Mouse (Mus musculus) spleen, postnatal 14 days (tissue): ENCODE measurements around the gene Hist2h2bb.
"Not testable (repeated sequence)": the region's sequence is repeated elsewhere in the genome, so short reads cannot be mapped to it uniquely, and the experiment has no call there.

Experiments
- DNase-seq, 2 experiments: peaks; one replicate each; pipeline ENCODE4 v3.0.0; 2021 to 2022; ENCODE audit warnings: low spot score in 2 of 2

Gene Hist2h2bb

DNA sequence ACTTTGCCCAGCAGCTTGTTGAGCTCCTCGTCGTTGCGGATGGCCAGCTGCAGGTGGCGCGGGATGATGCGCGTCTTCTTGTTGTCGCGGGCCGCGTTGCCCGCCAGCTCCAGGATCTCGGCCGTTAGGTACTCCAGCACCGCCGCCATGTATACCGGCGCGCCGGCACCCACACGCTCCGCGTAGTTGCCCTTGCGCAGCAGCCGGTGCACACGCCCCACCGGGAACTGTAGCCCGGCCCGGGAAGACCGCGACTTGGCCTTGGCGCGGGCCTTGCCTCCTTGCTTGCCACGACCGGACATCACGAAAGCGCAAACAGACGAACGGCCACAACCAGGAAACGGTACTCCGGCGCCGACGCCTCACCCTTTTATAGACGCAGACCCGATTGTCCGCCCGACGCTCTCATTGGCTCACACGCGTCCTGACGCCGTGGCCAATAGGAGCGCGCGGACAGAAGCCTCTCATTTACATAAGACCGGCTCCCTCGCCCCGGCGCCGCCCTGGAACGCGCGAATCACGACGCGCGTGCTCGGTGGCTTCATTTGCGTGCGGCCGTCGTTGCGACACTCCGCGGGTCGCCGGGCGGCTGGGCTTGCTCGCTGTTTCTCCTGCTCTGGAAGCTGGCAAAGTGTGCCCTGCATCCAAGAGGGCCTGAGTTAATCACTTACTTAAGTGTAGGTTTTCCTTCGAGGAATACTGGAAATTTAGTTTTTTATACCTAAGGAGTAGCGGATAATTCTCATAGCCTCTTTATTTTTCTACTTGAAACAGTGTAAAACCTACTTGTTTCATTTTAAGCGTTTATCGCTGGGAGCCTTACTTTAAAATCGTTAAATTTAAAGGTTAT is 29.4 kb upstream of the Hist2h2bb start, which contains the start of gene Hist2h2aa2:
Hist2h2aa2 (minus strand) TSS at position 328 of the 850 bp plus-strand sequence.
- DNase-seq, result peak; percentile 96 to 98

DNA sequence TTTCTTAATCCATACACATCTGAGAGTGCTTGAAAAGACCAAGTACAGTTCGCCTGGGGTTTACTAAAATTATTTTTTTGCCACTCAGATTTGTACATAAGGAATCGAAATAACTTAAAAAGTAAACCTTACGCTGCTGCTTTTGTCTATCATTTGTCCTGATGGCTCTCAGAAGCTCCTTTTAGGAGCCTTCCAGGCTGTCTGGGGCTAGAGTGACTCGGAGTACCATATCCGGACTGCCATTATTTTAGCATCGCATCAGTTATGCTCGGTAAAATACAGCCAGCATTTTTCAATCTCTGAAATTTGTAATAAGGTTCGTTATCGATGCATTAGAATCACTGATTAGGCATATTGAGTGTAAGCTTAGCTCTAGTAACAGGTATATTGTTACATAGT is 28.8 kb upstream of the Hist2h2bb start:
- DNase-seq, result no peak

DNA sequence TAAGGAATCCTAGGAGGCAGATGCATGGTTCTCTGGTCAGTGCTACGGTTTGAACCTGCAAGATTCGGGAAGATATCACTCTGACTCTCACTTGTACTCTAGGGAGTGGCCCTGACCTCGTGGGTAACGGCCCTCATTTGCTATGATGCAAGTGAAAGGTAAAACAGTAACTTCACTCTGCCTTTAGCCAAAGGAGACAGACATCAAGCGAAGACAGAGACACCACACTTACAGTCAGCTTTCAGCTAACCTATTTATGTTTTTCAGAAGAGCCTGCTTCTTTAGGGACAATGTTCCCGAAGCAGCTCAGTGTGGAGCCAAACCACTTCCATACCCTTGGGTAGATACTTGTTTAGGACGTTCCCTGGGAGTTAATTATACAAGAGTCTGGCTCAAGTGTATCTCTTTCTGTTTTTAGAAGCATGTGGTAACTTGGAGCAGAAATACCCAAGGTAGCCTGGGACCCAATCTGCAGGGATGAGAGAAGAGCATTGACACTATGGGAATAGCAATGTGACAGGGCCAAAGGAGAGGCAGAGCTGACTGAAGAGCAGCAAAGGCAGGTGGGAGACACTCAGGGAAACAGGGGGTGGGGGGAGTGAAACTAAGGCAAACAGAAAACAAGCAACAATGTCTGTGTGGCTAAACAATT is 25.5 kb upstream of the Hist2h2bb start:
- DNase-seq, result no peak

DNA sequence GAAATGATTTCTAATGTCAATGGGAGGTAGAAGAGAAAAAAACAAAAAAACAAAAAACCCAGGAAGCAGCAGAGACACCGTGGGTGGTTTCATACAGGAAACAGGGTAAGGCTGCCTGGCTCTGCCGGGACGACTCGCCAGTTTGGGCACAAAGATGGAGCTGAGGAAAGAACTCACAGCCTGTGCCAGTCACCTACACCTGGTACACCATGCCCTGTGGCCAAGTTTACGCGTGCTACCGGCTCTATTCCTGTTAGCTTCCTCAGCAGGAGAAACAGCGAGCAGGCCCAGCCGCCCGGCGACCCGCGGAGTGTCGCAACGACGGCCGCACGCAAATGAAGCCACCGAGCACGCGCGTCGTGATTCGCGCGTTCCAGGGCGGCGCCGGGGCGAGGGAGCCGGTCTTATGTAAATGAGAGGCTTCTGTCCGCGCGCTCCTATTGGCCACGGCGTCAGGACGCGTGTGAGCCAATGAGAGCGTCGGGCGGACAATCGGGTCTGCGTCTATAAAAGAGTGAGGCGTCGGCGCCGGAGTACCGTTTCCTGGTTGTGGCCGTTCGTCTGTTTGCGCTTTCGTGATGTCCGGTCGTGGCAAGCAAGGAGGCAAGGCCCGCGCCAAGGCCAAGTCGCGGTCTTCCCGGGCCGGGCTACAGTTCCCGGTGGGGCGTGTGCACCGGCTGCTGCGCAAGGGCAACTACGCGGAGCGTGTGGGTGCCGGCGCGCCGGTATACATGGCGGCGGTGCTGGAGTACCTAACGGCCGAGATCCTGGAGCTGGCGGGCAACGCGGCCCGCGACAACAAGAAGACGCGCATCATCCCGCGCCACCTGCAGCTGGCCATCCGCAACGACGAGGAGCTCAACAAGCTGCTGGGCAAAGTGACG is 24.3 kb upstream of the Hist2h2bb start, which contains the start of gene Hist2h2aa1:
Hist2h2aa1 (plus strand) TSS at position 495 of the 884 bp plus-strand sequence.
- DNase-seq, result peak; percentile 78 to 79

DNA sequence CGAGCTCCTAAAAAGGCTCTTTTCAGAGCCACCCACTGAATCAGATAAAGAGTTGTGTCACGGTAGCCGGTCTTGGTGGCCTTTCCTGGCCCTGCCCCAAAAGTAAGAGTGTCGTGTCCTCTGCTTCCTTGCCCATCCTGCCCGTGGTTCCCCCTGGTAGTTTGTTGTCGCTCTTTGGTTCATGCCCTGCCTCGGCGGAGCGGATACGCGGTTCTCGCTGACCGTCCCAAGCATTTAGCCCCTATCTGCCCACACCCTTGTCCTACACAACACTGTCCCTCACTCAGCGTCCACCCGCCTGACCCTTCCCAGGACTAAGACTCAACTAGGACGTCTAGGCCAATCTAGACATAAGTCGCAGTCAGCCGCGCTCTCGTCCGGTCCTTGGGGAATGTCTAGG is 23.5 kb upstream of the Hist2h2bb start:
- DNase-seq, result not testable (repeated sequence)

DNA sequence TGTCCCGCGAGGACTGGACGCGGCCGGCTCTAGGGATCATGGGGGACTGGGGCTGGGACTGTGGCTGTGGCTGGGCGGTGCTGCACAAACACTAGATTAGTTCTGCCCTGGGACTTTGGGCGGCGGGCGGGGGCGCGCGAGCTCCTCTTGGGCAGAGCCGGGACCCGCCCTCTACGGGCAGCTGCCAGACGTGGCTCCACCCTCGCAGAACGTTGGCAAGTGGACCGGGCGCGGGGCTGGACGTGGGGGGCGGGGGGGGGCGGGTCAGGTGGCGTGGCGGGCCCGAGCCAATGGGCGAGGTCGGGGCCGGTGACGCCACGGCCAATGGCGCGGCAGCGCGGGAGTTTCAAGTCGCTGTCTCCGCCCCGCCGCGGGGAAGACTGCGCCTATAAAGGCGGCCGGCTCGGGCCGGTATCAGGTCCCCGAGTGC is 23.1 kb upstream of the Hist2h2bb start, which contains the start of gene Hist2h3c1:
Hist2h3c1 (plus strand) TSS at position 259 of the 430 bp plus-strand sequence.
- not testable (repeated sequence) for DNase-seq

DNA sequence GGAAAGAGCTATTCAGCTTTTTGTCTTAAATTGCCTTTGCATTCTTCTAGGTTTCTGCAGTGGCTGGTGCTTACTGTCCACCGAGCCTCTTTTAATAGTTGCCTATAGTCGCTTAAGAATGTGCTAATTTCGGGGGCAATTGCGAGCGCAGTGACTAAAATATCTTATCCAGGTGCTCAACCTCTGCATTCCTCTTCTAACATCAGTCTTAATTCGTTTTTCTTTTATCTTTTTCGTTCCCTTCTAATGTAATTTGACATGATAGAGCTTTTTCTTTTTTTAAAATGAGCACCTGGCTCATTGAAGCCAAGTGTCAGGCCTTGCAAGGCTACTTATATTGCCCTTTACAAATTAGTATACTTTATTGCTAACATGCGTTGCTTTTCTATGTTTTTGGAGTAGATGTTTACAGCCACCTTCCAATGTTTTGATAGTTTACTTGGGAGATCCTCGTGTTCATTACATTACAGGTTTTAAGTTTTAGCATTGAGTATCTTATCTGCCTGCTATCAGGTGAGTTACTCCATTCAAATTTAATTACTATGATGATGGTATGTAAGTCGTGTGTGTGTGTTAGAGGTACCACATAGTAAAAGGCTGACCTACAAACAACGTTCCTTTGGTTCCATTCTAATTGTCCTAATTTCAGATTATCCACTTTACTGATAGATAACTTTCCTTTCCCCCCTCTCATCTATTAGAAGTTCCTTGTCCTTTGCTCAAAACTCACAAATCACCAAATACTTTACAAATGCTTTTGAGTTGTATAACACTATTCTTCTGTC is 22.0 kb upstream of the Hist2h2bb start:
- no peak for DNase-seq

DNA sequence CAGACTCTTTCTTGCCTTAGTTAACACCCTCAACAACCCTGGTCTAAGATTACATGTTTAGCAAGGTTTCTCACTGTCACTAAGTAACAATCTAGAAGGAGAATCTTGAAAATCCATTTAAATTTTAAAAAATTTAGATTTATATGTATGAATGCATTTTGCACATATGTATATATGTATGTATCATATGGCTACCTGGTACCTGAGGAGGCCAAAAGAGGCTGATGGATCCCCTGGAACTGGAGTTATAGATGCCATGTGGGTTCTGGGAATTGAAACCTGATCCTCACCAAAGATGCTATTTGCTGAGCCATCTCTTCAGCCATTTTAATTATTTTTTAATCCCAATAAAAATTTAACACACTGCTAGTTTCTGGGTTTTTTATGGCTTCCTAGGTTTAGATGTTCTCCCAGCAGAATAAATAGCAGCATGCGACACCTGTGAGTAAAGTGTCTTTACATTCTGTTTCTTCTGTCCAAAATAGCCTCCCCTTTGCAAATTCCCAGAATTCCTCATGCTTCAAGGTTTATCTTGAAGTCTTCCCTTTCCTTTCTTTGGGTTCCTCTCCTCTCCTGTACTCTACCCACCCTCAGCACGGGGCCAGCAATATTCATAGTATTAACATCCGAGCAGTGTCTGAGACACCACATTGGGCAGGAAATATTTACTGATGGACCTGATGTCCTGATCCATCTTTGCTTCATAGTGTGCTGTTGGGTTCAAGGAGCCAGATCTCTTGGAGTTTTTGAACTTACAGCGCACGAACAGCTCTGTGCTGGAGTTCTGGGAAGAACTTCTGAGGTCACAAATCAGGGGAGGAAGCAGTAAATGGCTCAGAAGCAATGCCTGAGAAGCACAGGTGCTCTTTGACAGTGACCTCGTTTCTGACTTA is 21.2 kb upstream of the Hist2h2bb start:
- DNase-seq, result no peak

DNA sequence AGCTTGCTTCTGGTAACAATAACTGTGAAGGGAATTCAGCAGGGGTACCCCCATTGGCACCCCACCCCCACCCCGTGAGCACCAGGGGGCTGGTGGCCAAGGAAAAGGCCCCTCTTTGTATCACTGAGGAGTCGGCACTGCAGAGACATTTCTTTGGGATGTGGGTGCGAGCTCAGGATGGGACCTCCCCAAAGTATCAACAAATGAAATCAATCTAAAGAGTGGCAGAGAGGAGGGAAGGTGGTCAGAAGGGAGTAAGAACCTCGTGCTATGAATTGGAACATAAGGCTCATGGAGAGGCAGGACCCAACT is 20.6 kb upstream of the Hist2h2bb start:
- DNase-seq, result no peak

DNA sequence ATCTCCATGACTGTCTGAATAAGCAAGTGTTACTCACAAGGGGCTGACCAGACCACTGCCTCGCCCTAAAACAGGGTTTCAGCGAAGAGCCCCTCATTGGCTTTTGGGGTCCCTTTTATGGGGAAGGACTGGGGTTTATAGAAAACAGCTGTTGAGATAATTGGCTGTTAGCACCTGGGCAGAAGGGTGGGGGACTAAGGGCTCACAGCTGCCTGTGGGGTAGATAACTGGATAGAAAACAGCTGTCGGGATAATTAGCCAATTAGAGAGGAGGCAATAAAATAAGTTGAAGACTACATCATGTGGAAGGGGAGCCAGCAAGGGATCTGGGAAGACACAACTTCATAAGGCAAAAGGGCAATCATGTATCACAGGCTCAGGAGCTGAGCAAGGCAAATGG is 18.7 kb upstream of the Hist2h2bb start:
- no peak for DNase-seq

DNA sequence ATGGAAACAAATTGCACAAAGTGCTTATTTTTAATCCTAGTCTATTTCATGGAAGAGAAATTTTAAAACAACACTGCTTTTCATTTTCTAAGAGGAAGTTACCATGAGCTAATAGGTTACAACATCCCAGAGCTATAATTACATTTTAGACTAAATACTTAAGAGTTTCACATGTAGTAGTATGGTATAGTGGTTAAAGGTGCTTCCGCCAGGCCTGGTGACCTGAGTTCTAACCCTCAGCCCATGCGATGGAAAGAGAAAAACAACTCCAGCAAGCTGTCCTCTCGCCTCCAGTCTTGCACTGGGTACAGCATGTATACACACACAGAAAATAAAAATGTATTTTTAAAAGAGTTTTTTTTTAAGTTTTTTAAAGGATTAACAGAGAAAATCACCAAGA is 17.8 kb upstream of the Hist2h2bb start:
- no peak for DNase-seq

DNA sequence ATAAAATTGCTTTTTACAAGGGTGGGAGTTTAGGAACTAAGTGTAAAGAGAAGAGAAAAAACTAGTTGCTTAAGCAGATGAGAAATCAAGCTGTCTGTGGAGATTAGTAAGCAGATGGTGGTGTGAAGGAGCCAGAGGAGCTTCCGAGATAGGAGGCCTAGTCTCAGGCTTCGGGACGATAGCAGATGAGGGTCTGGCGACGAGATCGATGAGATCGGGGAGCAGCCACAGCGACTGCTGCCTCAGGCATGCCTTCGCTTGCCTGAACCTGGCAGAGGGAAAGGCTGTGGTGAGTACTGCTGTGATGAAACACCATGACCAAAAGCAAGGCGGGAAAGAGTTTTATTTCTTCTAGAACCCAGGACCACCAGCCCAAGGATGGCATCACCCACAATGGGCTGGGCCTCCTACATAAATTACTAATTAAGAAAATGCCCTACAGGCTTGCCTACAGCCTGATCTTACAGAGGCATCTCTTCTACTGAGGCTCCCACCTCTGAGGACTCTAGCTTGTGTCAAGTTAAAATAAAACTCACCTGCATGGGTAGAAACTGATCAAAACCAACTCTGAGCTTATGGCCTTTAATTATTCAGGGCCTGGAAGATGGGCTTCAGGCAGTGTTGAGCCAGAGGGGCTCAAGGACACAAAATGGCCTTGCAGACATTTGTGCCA is 14.7 kb upstream of the Hist2h2bb start:
- DNase-seq, result no peak

DNA sequence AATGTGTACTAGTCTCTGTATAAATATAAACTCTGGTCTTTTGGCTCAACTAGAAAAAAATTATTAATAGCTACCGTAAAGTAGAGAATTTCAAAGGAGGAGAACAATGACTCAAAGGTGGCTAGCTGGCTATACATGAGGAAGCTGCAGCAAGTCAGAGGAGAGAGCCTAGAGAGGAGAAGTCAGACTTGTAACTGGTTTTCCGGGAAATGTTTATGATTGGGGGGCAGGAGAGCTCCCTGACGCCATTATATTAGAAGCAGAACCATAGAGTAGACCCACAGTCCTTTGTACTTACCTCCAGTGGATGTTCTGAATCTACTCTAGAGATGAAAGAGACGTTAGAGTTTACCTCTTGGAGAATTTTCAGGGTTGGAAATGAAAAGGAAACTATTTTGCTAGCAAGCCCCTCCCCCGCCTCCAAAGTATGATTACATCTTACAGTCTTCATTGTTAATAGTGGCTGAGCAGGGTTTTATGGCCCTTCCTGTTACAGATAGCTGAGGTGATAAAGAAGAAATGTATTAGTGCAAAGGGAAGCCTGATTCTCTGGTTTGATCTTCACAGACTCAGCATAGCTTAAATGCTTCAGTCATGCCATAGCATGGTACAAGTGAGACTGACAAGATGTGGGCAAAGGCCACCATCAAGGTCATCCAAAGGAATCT is 13.5 kb upstream of the Hist2h2bb start:
- DNase-seq, result no peak

DNA sequence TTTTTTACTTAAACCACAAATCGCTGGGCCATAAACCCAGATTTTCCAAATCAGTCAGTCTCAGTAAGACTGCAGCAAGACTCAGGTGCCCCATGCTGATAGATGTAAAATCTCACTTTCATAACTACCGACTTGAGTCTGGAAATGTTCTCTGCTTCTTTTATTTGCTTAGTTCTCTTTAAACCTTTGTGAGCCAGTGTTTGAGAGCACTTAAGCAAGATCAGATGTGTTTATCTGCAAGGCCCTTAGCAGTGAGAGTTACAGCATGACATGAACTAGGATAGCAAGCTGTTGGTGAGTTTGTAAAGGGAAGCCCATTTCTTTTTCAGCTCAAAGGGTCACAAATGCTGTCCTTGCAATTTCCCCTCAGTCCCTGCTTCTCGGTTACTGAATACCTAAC is 12.4 kb upstream of the Hist2h2bb start:
- no peak for DNase-seq

DNA sequence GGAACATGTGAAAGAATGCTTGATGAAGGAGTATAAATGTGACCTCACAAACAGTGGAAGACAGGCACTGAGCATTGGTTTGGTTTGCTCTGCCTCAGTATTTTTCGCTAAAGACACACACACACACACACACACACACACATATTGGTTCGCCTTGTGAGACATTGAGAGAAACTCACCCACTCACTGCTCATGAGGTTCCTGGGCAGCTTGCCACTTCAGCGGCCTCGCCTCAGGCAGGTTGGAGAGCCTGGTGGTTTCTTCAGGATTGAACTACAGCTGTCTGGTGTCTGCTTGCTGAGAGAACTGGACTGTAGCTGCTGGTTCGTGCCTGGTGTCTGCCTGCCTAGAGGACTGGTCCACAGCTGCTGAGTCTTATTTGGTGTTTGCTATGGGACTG is 9.3 kb upstream of the Hist2h2bb start:
- DNase-seq, result no peak

DNA sequence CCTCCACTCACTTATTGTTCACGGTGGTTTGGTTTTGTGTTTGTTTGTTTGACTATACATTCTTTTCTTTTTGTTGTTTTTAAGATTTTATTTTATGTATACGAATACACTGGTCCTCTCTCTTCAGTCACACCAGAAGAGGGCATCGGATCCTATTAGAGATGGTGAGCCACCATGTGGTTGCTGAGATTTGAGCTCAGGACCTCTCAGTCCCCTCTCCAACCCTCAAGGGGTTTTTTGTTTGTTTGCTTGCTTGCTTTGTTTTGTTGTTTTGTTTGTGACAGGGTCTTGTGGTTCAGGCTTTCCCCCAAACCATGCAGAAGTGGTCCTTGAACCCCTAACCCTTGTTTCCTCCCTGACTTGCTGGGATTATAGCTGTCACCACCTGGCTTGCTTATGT is 7.9 kb upstream of the Hist2h2bb start:
- DNase-seq, result no peak

DNA sequence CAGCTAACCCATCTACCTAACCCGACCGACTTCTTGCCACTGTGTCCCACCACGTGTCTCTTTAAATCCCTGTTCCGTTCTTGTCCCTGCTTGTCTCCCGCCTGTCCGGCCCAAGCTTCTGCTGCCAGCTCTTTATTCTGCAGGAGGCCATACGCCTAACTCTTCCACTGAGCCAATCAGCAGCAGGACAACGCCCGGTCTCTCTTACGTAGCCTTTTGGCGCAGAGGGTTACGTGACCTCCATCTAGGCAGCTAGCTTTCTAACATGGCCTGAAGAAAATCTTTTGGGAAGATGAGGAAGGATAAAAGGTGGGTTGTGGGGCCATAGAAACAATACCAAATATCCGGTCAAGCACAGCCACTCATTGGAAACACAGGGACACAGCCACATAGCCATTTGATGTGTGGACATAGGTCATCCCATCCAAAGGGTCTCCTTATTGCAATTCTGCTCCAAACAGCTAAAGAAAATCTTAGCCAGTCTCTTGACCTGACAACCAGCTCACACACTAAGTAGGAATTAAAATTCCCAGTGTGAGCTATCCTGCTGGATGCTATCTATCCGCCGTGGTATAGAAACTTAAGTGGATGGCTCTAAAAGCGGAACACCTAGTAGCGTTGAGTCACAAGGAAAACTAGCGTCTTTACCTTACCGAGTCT is 7.2 kb upstream of the Hist2h2bb start:
- peak; percentile 61 to 74 for DNase-seq

DNA sequence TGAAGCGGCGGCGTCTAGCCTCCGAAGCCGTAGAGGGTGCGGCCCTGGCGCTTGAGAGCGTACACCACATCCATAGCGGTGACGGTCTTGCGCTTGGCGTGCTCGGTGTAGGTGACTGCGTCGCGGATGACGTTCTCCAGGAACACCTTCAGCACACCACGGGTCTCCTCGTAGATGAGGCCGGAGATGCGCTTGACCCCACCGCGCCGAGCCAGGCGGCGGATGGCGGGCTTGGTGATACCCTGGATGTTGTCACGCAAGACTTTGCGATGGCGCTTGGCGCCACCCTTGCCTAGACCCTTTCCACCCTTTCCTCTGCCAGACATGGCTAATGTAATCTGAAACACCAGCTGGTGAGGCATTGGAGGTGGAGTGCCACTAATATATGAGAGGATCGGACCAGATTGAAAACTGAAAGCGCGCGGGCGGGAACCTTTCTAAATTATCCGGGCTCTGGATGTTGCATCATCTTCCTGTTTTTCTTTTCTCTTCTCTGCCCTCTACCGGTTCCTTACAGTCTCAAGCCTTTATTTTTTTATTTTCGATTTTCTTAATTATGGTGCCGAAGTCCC is 6.5 kb upstream of the Hist2h2bb start, which contains the start of gene Hist2h4:
Hist2h4 (minus strand) TSS at position 333 of the 572 bp plus-strand sequence.
- peak; percentile 91 to 96 for DNase-seq
